Mouse (Mus musculus) lung, adult 2 months (tissue): ENCODE data around the gene Slc38a5. TPM values are rescaled to one million over a fixed set of nuclear protein-coding genes. Genes with fewer than 3 reads are reported as not detected.
"Not testable (repeated sequence)": the region's sequence is repeated elsewhere in the genome, so short reads cannot be mapped to it uniquely, and the experiment has no call there.

Source experiments
- DNase-seq: peaks from one replicate; pipeline ENCODE4 v3.0.0; 2022
- H3K4me1 ChIP-seq: fragments of 200-500 bp; 2 replicates; pipeline ENCODE4 v1.6.1; 2011; ENCODE audit warnings: low read length; ENCODE audit not compliant: control insufficient read depth, insufficient read depth
- H3K4me3 ChIP-seq: fragments of 200-500 bp; replicated peaks from 2 replicates; pipeline ENCODE3; 2011; ENCODE audit warnings: low read depth, mild to moderate bottlenecking, control low read depth, low read length; ENCODE audit errors: extremely low read depth
- CTCF ChIP-seq: fragments of 200-500 bp; IDR thresholded peaks from 2 replicates; pipeline ENCODE4 v1.5.1; 2011; ENCODE audit warnings: mild to moderate bottlenecking, low read length, control low read depth; ENCODE audit not compliant: insufficient read depth
- POLR2A ChIP-seq: fragments of 200-500 bp; IDR thresholded peaks from 2 replicates; pipeline ENCODE4 v1.6.1; 2011; ENCODE audit warnings: low read depth, mild to moderate bottlenecking, control low read depth, low read length, borderline replicate concordance; ENCODE audit errors: extremely low read depth
- WGBS: fragments of 180-500 bp; shearing (Covaris S2); methylation state at CpG from one replicate; pipeline ENCODE4 v1.1.7; 2018; 5-methylcytosine and 5-hydroxymethylcytosine counted together
- polyA plus RNA-seq: library from polyadenylated mRNA; depleted of rRNA; stranded (reverse); fragments of >200 nt; gene quantifications from 2 replicates; pipeline ENCODE4 v1.2.3, GENCODE M21; 2012; rRNA removed

The Slc38a5 gene
- polyA plus RNA-seq, 1 experiment = 103 TPM

- TF ChIP-seq POLR2A (no peak), CTCF (no peak)
- Histone ChIP-seq H3K4me3 (peak overlapping the region; percentile 10), H3K4me1 (no peaks in the 10 kb centered on the region)
- 70% methylated on average over 5 of the region's 5 CpGs for WGBS
- DNase-seq = peak; percentile 7
These were observed 3.1 kb downstream of the Slc38a5 start for GRCm38 (mm10) chrX:8274056-8274455.

- no peak for DNase-seq
- WGBS = 62% methylated on average over 5 of the region's 5 CpGs
- H3K4me1 ChIP-seq = no peaks in the 10 kb centered on the region
- TF ChIP-seq CTCF (no peak), POLR2A (no peak)
- H3K4me3 ChIP-seq = no peak overlapping the region
These were observed 17.7 kb downstream of the Slc38a5 start for GRCm38 (mm10) chrX:8288621-8289020.

GRCm38 (mm10) chrX:8309302-8309701 lies 38.4 kb downstream of the Slc38a5 start:
- 79% methylated on average over 1 of the region's 1 CpGs for WGBS
- Histone ChIP-seq H3K4me3 (no peak overlapping the region), H3K4me1 (no peaks in the 10 kb centered on the region)
- DNase-seq = no peak
- TF ChIP-seq POLR2A = no peak
- no peak for TF ChIP-seq CTCF

- TF ChIP-seq CTCF = peak; percentile 36
- DNase-seq = peak; percentile 36
- 11% methylated on average over 7 of the region's 7 CpGs for WGBS
- H3K4me3 ChIP-seq, H3K4me1 ChIP-seq: not testable (repeated sequence)
These were observed 44.0 kb downstream of the Slc38a5 start for GRCm38 (mm10) chrX:8314905-8315304.

- H3K4me1 ChIP-seq = no peaks in the 10 kb centered on the region
- WGBS = 58% methylated on average over 2 of the region's 2 CpGs
- TF ChIP-seq CTCF = no peak
- TF ChIP-seq POLR2A = no peak
- DNase-seq = no peak
- no peak within 1 kb of the TSS for H3K4me3 ChIP-seq
These were observed 56.2 kb downstream of the Slc38a5 start, which contains the start of gene Ssxb10 for GRCm38 (mm10) chrX:8327124-8327523. Ssxb10 (plus strand) TSS chrX:8327424.

Other genes starting within 250 kb of the Slc38a5 start
- 9.0 and 10.6 TPM in 2 replicates for gene Suv39h1, start 196.4 kb upstream of the Slc38a5 start, polyA plus RNA-seq
- gene Was, start 180.6 kb upstream of the Slc38a5 start, polyA plus RNA-seq = 9.4 and 9.7 TPM in 2 replicates
- 137 and 139 TPM in 2 replicates for gene Wdr13, start 138.2 kb upstream of the Slc38a5 start, polyA plus RNA-seq
- 60.2 and 92.3 TPM in 2 replicates for gene Rbm3, start 125.3 kb upstream of the Slc38a5 start, polyA plus RNA-seq
- gene Tbc1d25, start 95.0 kb upstream of the Slc38a5 start, polyA plus RNA-seq = 16.6 and 21.0 TPM in 2 replicates
- gene Ebp, start 77.6 kb upstream of the Slc38a5 start, polyA plus RNA-seq = 104 and 106 TPM in 2 replicates
- gene Porcn, start 64.6 kb upstream of the Slc38a5 start, polyA plus RNA-seq = 79.5 and 86.0 TPM in 2 replicates
- 26.3 and 33.1 TPM in 2 replicates for gene Ftsj1, start 18.7 kb upstream of the Slc38a5 start, polyA plus RNA-seq
- gene Ssxb10, start 56.3 kb downstream of the Slc38a5 start, polyA plus RNA-seq = not detected in 2 replicates
- not detected in 2 replicates for gene Ssxb9, start 95.8 kb downstream of the Slc38a5 start, polyA plus RNA-seq
- gene Ssxb1, start 142.2 kb downstream of the Slc38a5 start, polyA plus RNA-seq = not detected in 2 replicates
- gene Ssxb2, start 190.6 kb downstream of the Slc38a5 start, polyA plus RNA-seq = not detected in 2 replicates